Mouse (Mus musculus) adrenal gland, postnatal 36 days (tissue): Measurements from ENCODE around the gene Coq8a. TPM values are rescaled to one million over a fixed set of nuclear protein-coding genes. Genes with fewer than 3 reads are reported as not detected.

Experiments
- DNase-seq, 2 experiments: peaks; one replicate each; pipeline ENCODE4 v3.0.0; 2021; ENCODE audit warnings: mixed read lengths in 1 of 2
- total RNA-seq, 2 experiments: library from RNA; stranded (reverse); gene quantifications; 2 replicates each; pipeline ENCODE4 v1.2.3; 2021

Coq8a gene
- total RNA-seq, 2 experiments from 2014 or later: 284 to 434 TPM

GRCm38 (mm10) chr1:180116525-180116924 lies 82.9 kb downstream of the Coq8a start:
- DNase-seq: peak in 1 of 2 experiments; percentile 34

Other genes with a start within 250 kb of the Coq8a start
- 10 to 100 TPM; 49.9 to 59.9 TPM for gene Cdc42bpa, start 239.1 kb downstream of the Coq8a start, total RNA-seq
- 10 to 100 TPM; 24.5 to 33.5 TPM for gene Psen2, start 63.8 kb upstream of the Coq8a start, total RNA-seq
- gene Itpkb, start 130.9 kb upstream of the Coq8a start, total RNA-seq: 10 to 100 TPM; 58.5 to 71.5 TPM